Mouse (Mus musculus): Measurements from ENCODE around the gene Znhit6. TPM values are rescaled to one million over a fixed set of nuclear protein-coding genes. Genes with fewer than 3 reads are reported as not detected.

Gene Znhit6
- 22.1 and 48.8 TPM in 2 replicates for total RNA-seq (2017)

DNA sequence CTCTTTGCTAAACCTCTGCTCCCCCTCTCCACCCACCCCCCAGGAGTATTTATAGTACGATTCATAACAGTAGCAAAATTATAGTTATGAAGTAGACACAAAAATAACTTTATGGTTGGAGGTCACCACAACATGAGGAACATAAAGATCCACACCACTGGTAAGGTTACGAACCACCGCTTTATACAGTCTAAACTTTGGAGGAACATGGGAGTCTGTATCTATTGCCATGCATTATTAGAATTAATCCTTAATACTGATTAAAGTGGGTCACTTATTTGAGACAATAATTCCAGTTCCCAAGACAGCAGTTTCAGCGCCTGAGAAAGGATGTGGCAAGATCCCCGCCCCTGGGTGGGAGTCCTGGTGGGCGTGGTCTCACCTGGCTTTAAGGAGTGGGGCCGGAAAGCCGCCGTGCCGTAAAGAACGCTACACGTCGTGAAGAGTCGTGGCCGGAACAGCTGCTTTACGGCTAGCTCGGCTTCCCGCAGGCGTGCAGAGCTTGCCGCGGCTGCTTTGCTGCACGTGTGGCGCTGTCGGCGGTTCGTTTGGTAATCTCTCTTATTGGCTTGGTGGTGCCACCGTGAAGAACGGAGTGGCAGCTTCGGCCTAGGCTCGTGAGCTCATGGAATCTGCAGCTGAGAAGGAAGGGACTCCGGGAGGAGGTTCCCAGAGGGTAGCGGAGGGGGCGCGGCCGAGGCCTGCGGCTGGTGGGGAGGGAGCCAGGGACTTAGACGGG is at the start of gene Znhit6:
Gene Znhit6 (plus strand): TSS at position 463 of the 739 bp plus-strand sequence.
- ATAC-seq (replicated peaks in 1 of 2; ENCODE audit: insufficient read depth in 1 of 2, low FRiP score in 2 of 2, low TSS enrichment in 1 of 2, low read depth in 1 of 2, poor library complexity in 2 of 2, severe bottlenecking in 2 of 2), result peak; percentile 88 to 93

DNA sequence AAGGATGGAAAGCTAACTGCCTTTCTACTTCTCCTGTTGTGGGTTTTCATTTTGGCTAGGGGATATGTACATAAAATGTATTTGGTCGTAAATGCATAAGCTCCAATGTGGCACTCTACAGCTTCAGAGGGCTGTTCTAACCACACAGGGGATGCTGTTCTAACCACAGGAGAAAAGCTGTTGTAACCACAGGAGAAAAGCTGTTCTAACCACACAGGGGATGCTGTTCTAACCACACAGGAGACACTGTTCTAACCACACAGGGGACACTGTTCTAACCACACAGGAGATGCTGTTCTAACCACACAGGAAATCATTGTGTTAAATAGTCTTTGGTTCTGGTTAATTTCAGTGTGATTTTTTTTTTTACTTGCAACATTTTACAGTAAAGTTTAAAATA is 38.1 kb upstream of the Znhit6 start:
- ATAC-seq (replicated peaks in 1 of 2; ENCODE audit: insufficient read depth in 1 of 2, low FRiP score in 2 of 2, low TSS enrichment in 1 of 2, low read depth in 1 of 2, poor library complexity in 2 of 2, severe bottlenecking in 2 of 2), result peak; percentile 85 to 87

DNA sequence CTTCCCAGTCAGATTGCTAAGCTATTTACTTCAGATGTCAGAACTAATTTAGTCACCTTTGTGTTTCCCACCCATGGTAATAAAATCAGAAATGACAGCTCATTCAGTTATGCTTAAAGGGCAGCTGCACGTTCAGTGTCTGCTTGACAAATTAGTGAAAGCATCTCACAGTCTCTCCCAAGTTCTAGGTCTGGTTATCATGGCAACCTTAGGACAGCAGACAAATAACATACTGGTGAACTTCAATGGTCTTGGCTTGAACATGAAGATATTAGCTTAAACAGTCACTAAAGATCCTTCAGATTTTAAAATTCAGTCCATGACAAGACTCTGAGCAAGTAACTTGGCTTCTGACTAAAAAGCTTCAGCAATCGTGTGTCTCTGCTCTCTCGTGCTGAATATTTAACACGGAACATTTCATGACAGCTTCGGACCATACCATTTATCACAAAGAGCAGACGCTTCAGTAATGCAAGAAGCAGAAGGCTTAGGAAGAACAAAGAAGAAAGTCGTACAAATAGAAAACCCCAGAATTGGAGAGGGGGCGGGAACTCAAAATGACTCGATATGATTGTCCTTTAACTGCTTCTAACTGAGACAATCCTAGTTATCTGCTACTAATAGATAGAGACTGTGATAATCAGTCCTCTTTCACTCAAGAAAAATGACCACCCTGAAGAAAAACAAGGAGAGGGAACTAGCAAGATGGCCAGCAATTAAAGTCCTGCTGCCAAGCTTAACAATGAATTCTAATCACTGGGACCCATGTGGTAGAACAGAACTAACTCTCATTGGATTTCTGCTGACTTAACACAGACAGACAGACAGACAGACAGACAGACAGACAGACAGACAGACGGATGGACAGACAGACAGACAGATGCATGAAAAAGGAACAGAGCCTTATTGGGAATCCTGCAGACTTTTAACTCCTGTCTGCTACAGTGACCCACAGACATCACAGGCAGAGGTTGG is 27.3 kb upstream of the Znhit6 start:
- ATAC-seq (replicated peaks in 1 of 2; ENCODE audit: insufficient read depth in 1 of 2, low FRiP score in 2 of 2, low TSS enrichment in 1 of 2, low read depth in 1 of 2, poor library complexity in 2 of 2, severe bottlenecking in 2 of 2), result no peak

DNA sequence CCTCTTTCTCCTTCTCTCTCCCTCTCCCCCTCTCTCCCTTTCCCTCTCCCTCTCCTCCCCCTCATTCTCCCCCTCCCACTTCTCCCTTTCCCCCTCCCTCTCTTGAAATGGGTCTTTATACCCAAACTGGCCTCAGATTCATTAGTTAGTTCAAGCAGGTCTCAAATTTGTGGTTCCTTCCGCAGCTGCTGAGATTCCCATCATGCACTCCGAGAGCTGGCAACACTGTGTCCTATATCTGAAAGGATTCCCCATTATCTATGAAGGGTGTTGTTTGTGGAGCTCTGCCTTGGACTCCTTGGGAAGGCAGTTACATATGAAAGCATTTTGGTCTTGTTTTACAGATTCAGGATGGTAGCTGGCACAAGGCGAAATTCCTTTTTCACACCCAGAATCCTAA is 25.8 kb upstream of the Znhit6 start:
- no peak for ATAC-seq (replicated peaks in 1 of 2; ENCODE audit: insufficient read depth in 1 of 2, low FRiP score in 2 of 2, low TSS enrichment in 1 of 2, low read depth in 1 of 2, poor library complexity in 2 of 2, severe bottlenecking in 2 of 2)

DNA sequence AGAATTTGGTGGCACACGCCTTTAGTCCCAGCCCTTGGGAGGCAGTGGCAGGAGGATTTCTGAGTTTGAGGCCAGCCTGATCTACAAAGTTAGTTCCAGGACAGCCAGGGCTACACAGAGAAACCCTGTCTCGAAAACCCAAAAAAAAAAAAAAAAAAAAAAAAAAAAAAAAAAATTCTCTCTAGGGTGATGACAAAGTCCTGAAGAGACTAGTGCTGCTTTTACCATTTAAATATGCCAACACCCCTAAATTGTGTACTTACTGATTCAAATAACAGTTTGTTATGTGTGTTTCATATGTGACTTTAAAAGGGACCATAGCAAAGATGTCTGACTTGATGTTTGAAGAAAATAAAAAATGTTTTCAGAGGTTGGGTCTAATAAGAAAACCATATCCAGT is 21.6 kb upstream of the Znhit6 start:
- no peak for ATAC-seq (replicated peaks in 1 of 2; ENCODE audit: insufficient read depth in 1 of 2, low FRiP score in 2 of 2, low TSS enrichment in 1 of 2, low read depth in 1 of 2, poor library complexity in 2 of 2, severe bottlenecking in 2 of 2)

DNA sequence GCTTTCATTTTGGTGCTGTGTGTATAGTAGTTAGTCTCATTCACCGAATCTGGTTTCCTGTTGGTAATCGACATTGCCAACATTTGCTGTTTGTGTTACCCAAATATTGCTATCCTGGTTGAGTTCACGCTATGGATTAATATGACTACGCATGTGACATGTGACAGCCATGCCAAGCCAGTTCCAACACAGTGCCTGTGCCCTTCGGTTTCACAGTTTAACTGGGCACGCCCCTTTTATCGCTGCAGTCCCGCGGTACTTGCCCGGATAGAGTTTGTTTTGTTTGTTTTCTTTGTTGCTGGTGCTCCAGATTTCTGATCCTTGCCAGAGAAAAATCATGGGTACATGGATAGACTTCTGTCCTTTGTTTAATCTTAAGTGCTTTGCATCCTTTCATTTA is 19.8 kb upstream of the Znhit6 start:
- no peak for ATAC-seq (replicated peaks in 1 of 2; ENCODE audit: insufficient read depth in 1 of 2, low FRiP score in 2 of 2, low TSS enrichment in 1 of 2, low read depth in 1 of 2, poor library complexity in 2 of 2, severe bottlenecking in 2 of 2)

DNA sequence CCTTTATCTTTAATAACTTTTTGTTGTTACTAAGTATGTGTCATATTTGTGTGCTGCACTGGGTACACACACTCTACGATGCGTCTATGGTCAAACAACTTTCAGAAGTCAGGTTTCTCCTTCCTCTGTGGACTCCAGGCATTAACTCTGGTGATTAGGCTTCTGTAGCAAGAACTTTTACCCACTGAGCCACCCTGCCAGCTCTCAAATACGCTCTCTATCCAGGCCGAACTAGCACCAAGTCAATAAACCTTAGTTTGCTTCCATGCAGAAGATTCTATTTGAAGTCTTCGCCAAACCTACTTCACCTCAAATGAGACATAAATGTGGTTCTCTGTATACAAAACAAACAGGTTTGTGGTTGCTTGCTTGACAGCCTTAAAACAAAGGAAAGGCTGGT is 16.3 kb upstream of the Znhit6 start:
- no peak for ATAC-seq (replicated peaks in 1 of 2; ENCODE audit: insufficient read depth in 1 of 2, low FRiP score in 2 of 2, low TSS enrichment in 1 of 2, low read depth in 1 of 2, poor library complexity in 2 of 2, severe bottlenecking in 2 of 2)

DNA sequence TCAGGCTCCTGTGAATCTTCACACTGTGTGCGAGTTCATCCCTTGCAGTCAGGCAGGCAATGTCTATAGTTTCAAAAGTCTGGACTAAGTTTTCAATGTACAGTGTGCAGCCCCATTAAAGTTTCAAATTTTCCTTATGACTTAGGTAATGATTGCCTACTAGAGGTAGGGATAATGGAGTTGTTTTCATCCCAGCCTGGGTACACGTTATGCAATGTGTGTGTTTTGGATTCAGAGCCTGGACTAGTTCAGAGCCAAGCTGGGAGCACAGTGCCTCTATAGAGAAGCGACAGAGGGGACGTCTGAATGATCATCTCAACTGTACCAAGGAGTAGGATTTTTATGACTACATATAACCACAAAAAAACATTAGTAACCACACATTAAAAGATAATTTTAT is 15.9 kb upstream of the Znhit6 start:
- no peak for ATAC-seq (replicated peaks in 1 of 2; ENCODE audit: insufficient read depth in 1 of 2, low FRiP score in 2 of 2, low TSS enrichment in 1 of 2, low read depth in 1 of 2, poor library complexity in 2 of 2, severe bottlenecking in 2 of 2)

DNA sequence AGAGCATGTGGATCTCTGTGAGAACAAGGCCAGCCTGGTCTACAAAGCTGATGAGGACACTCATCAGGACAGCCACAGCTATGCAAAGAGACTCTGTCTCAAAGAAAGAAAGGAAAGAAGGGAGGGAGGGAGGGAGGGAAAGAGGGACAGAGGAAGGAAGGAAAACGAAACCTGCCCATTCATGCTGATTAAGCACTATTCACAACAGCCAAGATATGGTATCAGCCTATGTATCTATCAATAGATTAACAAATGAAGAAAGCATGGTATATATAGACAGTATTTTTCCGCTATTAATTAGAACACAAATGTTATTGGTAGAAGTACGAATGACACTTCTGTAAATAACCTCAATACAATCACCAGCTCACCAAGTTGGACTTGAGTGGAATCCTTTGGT is 1.5 kb upstream of the Znhit6 start:
- ATAC-seq (replicated peaks in 1 of 2; ENCODE audit: insufficient read depth in 1 of 2, low FRiP score in 2 of 2, low TSS enrichment in 1 of 2, low read depth in 1 of 2, poor library complexity in 2 of 2, severe bottlenecking in 2 of 2), result no peak

DNA sequence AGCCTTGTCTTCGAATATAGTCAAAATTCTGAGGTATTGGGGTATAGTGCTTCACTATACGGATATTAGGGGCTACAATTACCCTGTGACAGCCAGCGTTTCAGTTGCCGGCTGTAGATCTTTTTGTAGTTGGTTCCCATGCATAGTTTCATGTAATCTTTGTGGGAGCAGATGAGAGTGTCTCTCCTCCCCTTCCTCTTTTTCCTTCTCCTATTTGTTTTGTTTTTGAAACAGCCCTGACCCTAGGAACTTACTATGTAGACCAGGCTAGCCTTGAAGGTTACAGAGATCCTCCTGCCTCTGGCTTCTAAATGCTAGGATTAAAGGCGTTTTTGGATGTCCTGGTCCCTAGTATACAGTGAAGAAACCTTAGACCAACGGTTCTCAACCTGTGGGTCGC is 665 bp upstream of the Znhit6 start:
- ATAC-seq (replicated peaks in 1 of 2; ENCODE audit: insufficient read depth in 1 of 2, low FRiP score in 2 of 2, low TSS enrichment in 1 of 2, low read depth in 1 of 2, poor library complexity in 2 of 2, severe bottlenecking in 2 of 2), result no peak

DNA sequence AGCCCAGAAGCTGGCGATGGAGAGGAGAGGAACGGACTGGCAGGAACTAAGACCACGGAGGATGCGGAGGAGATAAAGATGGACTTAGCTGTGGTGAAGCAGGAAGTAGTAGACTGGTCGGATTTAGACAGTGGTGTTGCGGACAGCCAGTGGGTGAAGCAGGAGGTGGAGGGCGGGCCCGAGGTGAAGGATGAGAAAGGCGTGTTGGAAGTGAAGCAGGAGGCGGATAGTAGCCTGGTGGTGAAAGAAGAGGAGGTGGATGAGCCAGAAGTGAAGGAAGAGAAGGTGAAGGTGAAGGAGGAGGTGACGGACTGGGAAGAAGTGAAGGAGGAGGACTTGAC is 447 bp downstream of the Znhit6 start:
- ATAC-seq (replicated peaks in 1 of 2; ENCODE audit: insufficient read depth in 1 of 2, low FRiP score in 2 of 2, low TSS enrichment in 1 of 2, low read depth in 1 of 2, poor library complexity in 2 of 2, severe bottlenecking in 2 of 2), result peak; percentile 43 to 50; a peak in 3 of 4 replicates

DNA sequence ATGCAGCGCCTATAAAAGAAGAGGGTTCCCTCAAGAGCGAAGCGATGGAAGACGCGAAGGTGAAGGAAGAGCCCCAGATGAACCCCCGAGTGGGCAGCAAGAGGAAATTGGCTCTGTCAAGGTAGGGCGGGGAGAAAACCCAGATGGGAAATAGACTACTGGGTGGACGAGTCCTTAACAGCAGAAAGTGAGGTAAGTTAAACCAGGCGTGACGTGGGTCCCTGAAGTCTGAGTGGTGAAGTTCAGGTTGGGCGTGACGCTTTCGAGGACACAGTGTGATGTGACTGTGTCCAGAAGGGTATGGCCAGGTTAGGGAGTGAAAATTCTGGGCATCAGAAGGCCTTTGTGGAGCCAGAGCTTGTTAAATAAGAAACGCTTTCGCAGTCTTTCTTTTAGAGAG is 871 bp downstream of the Znhit6 start:
- ATAC-seq (replicated peaks in 1 of 2; ENCODE audit: insufficient read depth in 1 of 2, low FRiP score in 2 of 2, low TSS enrichment in 1 of 2, low read depth in 1 of 2, poor library complexity in 2 of 2, severe bottlenecking in 2 of 2), result no peak

DNA sequence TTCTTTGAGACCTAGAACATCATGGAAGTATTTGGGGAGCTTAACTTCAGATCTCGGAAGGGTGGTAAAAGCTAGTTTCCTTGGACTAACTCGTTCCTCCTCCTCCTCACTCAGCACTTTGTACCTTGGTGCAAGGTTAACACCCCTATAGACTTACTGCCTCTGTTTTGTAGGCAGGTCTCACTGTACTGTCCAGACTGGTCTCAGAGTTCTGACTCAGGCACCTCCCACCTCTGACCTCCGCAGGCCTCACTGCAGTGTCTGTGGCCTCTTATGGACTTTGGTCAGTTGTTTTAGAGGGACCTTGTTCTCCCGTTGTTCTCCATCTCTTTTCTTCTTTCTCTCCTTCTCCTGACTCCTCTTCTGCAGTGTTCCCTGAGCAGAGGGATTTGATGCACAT is 7.0 kb downstream of the Znhit6 start:
- ATAC-seq (replicated peaks in 1 of 2; ENCODE audit: insufficient read depth in 1 of 2, low FRiP score in 2 of 2, low TSS enrichment in 1 of 2, low read depth in 1 of 2, poor library complexity in 2 of 2, severe bottlenecking in 2 of 2), result no peak

DNA sequence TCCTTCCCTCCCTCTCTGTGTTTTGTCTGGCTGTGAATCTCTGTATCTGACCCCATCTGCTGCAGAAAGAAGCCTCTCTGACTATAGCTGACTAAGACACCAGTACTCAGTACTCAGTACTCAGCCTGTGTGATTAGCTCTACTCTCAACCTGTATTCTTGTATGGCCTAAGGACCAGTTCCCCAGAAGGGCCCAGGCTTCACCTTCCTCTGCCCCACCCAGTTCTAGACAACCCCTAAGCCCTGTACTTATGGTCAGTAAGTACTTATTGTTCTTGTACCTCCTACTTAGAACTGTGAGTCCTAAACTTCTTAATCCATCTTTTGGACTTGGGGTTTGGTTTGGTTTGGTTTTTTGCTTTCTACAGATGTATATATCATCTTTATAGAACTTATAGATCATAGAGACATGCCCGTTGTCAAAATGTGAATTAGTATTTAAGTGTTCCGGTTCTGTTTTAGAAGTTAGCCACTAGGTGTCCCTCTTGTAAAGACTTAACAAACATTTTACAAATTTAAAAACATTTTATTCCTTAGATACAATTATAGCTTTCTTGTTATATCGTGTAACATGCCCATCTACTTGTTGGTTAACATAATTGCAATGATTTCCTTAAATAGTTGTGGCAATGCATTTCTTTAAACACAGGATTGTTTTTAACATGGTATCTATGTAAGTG is 7.7 kb downstream of the Znhit6 start:
- no peak for ATAC-seq (replicated peaks in 1 of 2; ENCODE audit: insufficient read depth in 1 of 2, low FRiP score in 2 of 2, low TSS enrichment in 1 of 2, low read depth in 1 of 2, poor library complexity in 2 of 2, severe bottlenecking in 2 of 2)

DNA sequence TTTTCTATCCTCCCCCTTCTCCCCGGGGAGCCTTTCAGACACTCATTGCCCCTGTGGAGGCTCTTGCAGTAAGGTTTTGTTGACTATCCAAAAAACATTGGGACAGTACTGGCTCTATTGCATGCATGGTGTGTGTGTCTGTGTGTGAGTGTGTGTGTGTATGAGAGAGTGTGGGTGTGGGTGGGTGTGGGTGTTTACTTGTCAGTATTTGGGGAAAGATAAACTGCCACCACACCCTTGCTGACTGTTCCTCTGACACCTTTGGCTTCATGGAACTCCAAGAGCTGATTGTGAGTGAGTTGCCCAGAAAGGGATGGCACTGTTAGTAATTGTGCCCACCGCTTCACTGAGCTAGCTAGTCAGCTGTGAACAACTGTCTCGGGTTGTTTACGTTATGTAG is 14.6 kb downstream of the Znhit6 start:
- ATAC-seq (replicated peaks in 1 of 2; ENCODE audit: insufficient read depth in 1 of 2, low FRiP score in 2 of 2, low TSS enrichment in 1 of 2, low read depth in 1 of 2, poor library complexity in 2 of 2, severe bottlenecking in 2 of 2), result no peak

DNA sequence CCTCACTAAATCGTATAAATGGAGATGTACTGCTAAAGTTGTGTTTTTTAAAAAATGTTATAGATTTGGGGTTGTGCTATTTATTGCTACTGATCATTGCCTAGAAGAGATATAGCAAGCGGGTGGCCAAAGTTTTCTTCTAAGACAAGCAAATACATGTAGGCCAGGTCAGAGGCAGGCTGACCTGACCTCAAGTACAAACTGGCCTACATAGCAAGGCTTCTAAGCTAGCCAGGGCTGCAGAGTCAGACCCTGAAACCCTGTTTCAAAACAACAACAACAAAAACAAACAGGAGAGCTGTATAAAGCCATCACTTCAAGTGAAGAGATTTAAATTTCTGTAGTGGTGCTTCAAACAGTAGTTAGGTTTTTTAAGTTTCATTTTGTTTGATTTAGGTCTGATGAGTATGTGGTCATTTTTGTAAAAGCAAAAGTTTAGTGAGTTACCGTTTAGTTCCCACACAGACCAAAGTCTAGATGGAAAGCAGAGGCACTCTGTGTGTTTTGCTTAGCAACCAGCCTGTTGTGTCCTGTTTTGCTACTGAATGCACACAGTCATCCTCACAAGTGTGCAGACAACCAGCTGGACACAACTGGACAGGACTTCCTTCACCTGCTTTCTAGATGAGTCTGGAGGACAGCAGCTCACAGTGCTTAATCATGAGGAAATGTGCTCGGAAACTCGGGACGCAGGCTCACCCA is 16.0 kb downstream of the Znhit6 start:
- ATAC-seq (replicated peaks in 1 of 2; ENCODE audit: insufficient read depth in 1 of 2, low FRiP score in 2 of 2, low TSS enrichment in 1 of 2, low read depth in 1 of 2, poor library complexity in 2 of 2, severe bottlenecking in 2 of 2), result no peak

DNA sequence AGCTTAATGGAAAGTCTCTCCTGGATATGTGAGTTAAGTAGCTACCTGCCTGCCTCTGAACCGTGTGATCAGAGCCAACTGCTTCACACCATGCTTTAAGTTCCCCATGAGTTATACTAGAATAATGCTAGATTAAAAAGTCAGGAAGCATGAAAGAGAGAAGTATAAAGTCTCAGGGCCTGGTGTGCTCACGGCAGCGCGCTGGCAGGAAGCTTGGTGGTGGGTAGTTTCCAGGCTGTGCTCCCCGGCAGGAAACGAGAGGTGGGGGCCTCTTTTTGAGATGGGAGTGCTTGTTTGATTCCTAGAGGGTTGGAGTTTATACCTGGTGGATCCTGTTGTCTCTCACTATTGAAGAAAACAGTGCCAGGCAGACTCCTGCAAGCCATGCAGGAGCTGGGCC is 19.3 kb downstream of the Znhit6 start:
- peak; percentile 83 to 88 for ATAC-seq (replicated peaks in 1 of 2; ENCODE audit: insufficient read depth in 1 of 2, low FRiP score in 2 of 2, low TSS enrichment in 1 of 2, low read depth in 1 of 2, poor library complexity in 2 of 2, severe bottlenecking in 2 of 2)

All from hematopoietic stem cell, adult 5-6 weeks (primary cell).